Mouse (Mus musculus): ENCODE data around the gene Wdr13.

Gene Wdr13

DNA sequence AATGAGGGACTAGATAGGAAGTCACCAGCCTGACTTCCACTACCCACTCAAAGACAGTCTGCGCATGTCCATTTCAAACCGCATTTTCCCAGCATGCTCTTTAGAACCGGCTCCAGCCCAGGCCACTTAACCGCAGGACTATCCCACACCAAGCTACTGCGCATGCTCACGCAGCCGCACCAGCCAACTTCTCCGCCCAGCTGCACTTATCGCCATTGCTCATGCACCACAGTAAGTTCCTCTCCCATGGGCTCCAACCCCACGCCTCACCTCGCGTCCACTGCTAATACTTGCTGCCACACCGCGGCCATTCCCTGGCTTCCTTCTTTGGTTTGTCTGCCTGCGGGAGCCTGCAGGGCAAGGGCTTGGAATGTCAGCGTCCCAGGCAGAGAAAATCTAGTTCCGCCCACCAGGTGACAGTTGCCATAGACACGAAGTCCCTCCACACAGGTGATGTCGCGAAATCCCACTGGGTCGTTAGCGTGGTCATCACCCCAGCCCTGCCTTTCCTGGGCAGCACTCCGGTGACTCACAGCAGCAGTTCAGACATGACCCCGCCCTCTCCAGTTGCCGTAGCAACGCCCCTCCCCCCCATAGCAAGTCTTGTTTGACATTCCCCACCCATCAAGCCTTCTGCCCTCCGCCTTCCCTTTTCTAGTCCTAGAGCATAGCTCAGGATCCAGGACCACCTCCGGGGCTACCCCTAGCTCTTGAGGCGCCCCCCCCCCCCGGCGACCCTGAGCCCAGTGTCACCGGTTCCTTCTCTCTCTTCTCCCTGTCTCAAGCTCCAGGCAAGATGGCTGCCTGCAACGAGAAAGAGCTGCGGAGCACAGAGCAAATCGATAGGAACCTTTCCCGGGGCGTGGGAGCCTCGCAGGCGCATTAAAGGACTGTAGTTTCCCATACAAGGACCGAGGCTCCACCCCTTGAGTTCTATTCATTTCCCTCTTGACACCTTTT lies at the start of gene Wdr13:
Wdr13 (minus strand) TSS at position 876 of the 960 bp plus-strand sequence.
- peak; percentile 76 to 84 for DNase-seq

DNA sequence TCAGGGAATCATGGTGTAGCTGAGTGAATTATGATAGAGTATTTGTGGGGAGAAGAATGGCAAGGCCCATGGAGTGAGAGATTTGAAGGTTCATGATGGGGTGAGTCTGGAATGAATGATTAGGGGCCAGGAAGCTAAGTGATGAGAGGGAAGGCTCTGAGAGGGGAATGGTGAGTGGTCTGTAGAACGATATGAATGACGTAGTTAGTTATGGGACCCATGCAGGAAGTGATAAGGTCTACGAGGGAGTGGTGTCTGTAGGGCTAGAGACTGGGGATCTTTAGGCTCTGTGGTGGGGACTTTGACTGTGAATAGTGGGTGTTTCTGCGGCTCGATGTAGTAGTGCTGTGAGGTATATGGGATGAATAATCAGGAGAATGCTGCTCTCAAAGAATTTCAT lies 47.0 kb upstream of the Wdr13 start:
- no peak for DNase-seq

DNA sequence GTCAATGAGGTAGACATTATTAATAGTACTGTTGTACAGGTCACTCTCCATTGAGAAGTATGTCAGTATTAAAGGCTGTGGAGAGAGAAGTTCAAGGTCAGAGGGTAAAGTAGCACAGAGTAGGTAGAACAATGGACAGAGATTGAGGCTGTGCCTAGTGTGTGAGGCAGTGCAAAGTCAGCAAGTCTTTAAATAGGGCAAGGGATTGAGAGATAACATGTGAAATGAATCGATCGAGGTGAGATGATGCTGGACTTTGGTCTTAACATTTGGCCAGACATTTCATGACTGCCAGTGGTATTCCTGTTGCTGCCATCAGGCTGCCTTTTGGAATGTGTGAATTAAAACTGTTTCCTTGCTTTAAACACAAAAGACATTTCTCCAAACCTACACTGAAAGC lies 46.2 kb upstream of the Wdr13 start:
- DNase-seq = no peak

DNA sequence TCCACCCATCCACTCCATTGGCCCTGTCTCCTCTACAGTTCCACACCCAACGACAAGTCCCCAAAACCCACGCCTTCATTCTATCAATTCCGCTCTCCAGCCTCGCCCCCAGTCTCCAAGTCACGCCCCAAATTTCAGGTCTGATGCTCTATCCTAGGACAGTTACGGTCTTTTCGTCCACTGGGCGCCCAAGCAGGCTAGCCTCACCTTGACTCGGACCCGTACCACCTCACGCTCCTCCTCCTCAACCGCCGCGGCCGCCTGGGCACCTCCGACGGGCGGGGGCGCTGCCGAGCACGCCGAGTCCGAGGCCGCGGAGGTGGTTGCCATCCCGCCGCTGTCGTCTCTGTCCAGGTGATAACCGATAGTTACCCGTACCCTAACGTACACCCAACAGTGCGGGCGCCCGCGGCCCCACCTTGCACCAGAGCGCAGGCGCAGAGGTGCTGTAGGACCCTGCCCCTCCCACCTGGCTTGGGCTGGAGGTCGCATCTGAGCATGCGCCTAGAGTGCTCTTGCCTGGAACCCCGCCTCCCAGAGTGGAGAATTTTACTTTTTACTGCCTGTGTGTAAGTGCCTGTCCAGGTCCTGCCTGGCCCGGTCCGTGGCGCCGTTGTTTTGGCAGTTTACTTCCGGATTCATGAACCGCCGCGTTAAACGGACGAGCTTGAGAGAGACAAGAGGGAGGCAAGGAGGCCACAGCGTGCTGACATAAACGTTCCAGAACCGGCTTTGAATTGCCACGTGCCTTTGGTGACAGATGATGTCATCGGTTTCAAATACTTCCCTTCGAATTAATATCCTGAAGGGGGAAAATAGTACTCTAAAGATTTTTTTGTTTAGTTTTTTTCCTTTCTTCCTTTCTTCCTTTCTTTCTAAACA lies 43.1 kb upstream of the Wdr13 start, which contains the start of gene Tbc1d25:
Tbc1d25 (minus strand) TSS at position 678 of the 882 bp plus-strand sequence.
- DNase-seq = peak; percentile 75 to 76

DNA sequence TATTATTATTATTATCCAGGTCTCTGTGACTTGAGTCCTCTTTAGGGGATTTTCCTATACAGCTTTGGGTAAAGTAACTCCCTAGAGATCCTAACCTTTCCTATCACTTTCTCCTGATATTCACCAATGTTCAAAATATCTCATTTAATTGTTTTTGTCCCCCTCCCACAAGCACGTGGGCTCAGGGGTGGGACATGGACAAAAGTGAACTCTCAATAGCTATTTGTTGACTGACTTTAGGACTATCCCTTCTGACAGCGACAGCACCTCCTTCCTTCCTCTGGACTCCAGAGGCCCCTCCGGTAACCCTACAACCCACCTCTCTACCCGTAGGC lies 42.4 kb upstream of the Wdr13 start:
- no peak for DNase-seq

DNA sequence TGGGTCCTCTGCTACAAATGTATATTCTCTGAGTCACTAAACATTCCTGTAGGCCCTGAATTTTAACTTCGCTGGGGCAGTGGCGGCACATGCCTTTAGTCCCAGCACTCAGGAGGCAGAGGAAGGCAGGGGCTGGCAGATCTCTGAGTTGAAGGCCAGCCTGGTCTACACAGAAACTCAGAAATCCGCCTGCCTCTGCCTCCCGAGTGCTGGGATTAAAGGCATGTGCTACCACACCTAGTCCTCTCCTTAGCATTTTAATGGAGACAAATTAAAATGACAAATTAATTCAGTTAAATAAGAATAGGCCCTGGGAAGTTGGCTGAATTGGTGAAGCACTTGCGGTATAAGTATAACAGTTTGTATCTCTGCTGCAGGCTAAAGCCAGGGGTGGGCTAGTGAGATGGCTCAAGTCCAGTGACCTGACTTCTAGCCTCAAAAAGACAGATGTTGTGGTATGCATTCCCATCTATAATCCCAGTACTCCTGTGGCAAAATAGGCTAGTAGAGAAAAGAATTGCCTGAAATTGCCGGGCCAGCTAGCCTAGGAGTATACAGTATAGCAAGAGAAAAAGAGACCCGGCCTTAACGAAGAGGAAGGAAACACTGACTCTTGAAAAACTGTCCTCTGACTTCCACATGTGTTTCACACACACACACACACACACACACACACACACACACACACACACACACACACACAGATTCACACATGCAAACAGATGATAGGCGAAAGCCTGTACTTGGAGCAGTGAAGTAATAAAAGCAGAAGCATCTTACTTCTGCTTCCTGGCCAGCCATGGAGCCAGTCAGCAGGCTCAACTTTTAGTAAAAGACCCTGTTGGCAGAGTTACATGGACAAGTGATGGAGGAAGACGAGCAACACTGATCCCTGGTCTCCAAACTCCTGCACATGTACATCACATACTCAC lies 35.3 kb upstream of the Wdr13 start:
- DNase-seq = no peak

DNA sequence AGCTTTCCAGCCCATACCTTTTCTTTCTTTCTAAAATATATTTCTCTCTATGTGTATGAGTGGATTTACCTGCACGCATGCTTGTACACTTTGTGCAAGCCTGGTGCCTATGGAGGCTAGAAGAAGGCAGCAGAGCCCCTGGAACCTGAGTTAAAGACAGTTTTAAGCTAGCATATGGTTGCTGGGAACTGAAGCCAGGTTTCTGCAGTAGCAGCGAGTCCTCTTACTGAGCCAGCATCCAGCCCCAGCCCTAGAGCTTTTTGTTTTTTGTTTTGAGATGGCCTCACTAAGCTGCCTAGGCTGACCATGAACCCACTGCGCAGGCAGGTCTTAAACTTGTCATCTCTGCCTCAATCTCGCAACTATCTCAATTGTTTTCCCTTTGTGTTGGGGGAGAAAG lies 31.8 kb upstream of the Wdr13 start:
- no peak for DNase-seq

DNA sequence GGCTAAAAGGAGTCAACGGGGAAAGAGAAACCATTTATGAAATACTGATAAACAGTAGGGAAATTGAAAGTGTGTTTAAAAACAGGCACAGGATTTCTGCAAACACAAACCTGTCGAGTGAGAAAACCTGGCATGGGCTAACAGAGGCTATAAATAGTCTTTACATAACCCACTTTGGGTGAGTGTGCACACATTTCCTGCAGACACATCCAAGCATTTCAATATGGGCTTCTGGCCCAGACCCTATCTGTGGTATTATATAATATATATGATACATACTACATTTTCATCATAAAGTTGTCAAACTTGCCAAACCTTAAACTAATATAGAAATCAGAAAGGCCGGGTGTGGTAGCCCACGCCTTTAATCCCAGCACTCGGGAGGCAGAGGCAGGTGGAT lies 30.4 kb upstream of the Wdr13 start:
- no peak for DNase-seq

DNA sequence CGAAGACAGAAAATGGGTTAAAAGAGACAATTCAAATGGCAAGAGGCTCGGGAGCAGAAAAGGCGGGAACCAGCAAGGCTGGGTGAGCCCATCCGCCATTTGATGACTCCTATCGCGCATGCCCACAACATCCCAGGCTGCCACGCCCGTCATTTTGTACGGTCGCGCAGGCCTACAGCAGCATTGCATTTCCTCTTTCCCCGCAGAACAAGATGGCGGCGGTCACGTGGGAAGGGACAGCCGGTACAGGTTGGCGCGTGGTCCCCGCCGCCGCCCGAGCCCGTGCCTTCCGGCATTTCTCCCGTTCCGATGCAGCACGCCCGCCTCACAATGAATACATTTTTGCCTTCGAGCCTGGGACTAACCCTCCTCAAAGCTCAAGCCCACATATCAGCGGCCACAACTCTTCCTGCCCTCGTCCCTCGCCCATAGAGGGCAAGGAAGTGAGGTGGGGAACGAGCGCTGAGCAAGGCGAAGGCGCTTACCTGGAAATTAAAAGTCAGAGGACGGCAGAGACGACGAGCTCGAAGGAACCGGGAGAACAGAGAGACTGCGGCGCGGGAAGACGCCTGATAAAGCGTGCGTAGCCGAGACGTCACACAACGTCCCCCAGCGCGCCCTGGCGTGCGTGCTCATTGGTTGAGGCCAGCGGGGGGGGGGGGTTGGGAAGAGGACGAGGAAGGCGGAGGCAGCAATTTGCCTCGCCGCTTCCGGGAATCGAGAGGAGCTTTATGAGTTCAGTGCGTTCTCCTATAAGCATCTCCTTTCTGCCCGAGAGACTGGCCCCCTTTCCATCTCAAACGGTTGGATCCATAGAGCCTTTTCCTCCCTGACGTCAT lies 12.7 kb upstream of the Wdr13 start, which contains the start of gene Rbm3:
Rbm3 (minus strand) TSS at position 728 of the 839 bp plus-strand sequence.
- peak; percentile 75 to 79 for DNase-seq

DNA sequence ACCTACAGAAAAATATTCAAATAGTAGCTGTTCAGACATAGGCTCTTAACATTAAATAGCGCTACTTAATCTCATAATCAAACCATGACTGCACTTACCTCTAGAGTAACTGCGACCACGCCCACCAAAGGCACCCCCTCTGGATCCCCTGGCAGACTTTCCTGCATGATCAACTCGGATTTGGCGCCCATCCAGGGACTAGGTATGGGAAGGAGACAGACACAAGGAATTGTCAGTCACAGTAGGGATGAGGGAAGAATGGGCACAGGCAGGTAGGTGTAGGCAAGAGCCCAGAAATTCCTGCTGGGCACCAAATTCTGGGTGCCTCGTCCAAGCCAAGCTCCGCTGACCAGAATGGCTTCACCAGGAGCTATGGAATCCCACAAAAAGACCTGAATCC lies 11.1 kb upstream of the Wdr13 start:
- DNase-seq = no peak

DNA sequence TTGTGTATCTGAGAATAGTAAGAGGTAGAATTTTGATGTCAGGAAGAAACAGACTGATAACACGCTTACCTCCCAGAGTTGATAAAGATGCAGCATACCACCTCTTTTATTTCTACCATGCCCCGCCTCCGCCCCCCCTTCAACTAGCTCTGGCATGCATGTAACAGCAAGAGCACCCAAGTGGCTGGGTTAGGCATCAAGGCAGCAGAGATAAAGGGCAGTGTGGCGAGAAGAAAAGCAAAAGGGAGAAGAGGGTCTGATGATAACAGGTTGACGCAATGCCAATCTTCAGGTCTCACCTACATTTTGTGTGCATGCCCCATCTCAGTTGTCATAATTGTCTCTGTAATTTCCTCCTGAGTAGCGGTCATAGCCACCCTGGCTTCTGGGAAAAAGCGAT lies 10.3 kb upstream of the Wdr13 start:
- no peak for DNase-seq

DNA sequence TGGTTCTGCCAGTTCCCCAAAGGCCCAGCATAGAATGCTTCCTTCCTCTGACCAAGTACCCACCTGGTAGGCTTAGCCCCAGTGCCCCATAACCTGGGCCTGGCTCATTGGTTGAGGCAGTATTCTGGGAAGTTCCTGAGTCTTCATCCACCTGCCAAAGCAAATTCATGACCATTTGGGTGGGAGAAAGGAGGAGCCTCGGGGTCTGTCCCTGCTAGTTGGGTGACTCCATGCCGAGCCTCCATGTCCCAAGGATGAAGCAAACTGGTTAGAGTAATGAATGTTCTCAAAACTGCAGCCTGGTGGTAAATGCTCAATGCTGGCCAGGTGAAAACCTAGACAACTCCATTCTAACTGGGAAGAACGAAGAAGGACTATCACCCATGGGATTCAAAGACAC lies 8.4 kb upstream of the Wdr13 start:
- no peak for DNase-seq

DNA sequence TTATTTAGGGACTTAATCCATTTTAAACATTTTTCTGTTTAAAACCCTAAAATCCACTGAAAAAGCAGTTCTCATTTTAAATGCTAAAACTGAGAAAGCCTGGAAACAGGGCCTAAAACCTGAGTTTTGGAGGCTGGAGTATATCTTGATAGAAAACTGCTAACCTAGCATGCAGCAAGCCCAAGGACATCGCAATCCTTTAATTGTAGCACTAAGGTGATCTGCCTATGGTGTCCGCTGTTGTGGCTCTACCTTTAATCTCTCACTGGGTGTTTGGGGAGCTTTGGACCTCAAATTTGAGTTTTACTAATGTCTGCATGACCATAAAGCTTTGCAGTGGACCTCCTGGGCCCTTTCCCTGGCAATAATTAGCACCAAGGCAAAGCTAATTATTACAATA lies 7.8 kb upstream of the Wdr13 start:
- no peak for DNase-seq

DNA sequence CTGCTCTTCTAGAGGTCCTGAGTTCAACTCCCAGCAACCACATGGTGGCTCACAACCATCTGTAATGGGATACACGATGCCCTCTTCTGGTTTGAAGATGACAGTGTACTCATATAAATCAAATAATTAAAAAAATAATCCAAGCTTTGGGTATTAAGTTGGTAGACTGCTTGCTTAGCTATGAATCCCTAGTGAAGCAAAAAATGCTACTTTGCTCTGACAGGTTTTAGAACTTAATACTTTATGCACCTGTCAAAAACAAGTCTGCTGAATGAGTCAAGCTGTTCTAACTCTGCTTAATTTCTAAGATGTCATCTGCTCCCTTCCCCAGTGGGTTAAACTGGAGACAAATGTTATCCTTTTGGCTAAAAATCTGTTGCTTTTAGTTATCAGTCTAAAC lies 6.8 kb upstream of the Wdr13 start:
- DNase-seq = no peak

DNA sequence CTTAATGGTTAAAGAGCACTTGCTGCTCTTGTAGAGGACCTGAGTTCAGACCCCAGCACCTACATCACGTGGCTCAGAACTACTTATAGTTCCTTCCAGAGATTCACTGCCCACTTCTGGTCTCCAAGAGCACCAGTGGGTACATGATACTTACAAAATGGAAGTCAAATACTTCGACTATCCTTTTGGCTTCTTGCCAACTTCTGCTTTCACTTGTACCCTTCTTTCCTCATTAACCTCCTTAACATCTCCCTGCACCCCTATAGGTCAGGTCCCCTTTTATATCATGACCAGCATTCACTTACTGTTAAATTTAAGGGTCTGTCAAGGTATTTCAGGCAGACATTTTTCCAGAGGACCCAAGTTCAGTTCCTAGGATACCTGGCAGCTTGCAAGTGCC lies 3.2 kb upstream of the Wdr13 start:
- no peak for DNase-seq

DNA sequence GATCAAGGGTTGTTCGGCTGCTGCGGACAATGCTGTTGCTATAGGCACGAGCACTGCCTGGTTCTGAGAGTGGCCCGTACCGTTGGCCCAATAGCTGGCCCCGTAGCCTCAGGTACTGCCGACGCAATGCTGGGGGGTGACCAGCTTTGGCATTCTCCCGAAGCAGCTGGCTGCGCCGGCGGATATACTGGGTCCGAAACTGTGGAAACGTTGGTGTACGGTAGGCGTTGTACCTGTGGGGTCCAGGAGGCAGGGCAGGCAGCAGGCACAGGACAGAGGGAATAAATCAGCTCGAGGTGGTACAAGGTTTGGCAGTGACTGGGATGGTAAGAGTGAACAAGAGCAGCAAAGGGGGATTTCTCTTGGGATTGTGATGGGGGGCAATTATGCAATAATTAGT lies 1.3 kb downstream of the Wdr13 start:
- no peak for DNase-seq

DNA sequence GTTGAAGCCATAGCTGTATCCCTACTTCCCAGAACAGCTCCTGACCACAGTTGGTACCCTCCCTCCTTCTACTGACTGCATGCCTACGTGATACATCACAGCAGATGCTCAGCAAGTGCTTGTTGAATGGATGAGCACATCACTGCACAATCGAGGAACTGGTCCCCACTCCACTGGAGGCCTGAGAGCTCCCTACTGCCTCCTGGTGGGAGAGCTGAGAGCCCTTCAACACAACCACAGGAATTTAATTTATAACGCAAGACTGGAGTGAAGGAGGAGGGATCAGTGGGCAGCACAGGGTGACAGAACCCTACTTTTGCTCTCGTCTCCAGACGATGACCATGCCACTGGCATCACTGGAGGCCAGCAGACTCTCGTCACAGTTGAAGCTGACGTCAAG lies 7.5 kb downstream of the Wdr13 start:
- no peak for DNase-seq

DNA sequence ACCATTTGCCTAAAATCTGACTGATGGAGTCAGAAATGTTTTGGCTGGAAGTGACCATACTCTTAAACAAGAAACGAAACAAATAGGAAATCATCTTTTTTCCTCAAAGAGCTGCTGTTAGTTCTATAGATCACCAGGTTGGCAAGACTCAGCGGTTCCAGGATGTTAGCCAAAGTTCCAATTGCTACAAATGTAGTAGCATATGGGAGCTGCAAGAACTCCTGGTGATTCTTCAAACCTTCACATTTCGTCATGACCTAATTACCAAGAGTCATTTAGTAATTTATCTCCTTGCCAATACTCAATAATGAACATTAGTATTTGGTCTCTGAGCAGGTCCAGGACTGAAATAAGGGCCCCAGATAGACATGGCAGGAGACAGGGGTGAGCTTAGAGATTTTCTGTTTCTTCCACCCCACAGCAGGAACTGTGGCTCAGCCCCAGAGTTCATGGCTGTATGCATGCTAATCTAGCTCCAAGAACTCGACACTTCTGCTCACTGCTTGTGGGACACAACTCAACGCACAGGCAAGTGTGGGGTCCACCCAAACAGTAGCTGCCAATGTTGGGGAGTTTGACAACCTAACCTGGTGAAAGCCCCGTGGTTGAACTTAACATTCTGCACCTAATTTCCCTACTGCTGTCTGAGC lies 8.7 kb downstream of the Wdr13 start:
- DNase-seq = no peak

DNA sequence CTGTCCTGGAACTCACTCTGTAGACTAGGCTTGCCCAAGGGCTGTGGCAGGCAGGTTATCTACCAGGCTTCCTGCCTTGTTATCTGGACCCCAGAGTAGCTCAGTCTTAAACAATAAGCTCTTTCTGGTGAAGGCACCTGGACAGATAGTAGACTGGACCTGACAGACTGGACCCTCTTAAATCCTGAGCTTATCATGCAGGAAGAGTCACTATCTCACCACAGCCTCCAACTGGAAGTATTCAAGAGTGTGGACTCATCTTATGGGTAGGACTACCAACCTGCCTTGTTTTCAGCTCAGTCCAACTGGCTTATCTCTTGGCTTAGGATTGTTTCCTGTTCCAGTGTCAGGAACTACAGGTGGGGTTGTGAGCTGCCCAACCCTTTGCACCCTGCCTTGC lies 15.4 kb downstream of the Wdr13 start:
- DNase-seq = no peak

DNA sequence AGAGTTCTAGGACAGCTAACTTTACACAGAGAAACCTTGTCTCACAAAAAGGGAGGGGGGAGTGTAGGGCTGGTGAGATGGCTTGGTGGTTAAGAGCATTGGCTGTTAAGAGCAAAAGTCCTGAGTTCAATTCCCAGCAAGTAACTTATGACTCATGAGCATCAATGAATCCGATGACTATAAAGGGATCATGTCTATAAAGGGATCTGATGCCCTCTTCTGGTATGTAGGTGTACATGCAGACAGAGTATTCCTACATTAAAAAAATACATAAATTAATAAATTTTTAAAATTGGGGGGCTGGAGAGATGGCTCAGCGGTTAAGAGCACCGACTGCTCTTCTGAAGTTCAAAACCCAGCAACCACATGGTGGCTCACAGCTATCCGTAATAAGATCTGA lies 17.4 kb downstream of the Wdr13 start:
- DNase-seq = no peak

DNA sequence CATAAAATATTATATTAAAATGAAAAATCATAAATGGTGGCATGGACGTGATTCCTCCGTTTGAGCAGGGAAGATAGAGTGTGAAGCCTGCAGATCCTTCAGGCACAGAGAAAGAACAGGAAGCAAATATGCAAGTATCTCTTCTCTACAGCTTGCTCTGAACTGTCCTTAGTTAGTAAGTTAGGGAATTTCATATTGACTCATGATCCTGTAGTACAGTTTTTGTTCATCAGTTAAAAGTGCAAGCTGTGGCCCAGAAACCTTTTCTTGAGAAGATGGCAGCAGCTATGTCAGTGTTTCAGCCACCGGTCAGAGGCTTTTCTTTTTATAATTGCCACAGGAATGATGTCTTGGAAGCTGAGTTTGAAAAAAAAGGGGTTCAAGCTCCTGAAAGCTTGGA lies 27.7 kb downstream of the Wdr13 start:
- DNase-seq = no peak
